In the genomic region with DNA sequence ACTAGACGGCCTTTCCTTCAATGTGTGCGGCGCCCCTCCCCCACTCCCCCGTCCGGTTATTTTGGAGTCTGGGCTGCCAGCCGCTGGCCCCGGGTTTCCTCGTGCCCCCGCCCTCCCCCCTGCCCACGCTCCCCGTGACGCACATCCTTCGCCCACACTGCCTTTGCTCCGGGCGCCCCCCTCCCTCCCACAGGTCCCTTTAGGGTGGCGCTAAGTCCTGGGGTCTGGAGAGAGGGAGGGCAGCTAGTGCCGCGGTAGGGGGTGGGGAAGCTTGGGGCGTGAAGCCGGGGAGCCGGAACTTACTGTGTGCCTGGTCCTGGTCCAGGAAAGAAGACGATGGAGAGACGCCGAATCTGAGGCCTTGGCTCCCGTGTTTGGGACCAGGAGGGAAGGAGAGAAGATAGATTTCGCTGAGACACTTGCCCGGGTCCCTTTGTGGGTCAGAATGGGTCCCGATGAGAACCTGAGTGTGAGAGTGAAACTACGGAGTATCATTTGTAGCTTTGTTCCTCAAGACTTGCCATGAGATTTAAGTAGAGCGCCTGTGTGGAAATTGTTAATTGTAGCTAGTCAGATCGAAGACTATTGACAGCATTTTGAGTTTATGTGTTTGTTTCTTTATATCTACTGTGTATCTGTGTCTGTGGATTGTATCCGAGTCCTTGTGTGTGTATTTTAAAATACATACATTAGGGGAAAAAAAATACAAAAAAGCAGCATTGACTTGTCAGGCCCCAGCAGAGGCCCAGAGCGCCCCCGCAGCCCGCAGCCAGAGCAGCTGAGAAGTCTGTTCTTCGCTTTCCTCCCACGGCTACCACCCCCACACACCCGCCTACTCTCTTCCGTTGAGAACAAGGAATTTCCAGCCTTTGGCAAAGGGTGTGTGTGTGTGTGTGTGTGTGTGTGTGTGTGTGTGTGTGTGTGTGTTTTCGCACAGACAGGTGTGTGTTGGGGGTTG, we compare ENCODE assay signal across 8 mouse cellular contexts. TPM values are rescaled to one million over a fixed set of nuclear protein-coding genes. Genes with fewer than 3 reads are reported as not detected.
A peak's percentile ranks its signal among the peaks of the same experiment; 100 is the strongest.
DNase-seq lines count a peak whose midpoint lies in the region; ATAC-seq and TF ChIP-seq lines count a peak whose summit lies in the region.

A gene (minus strand): TSS at position 476 of the 958 bp plus-strand sequence.

- peak; percentile 7; the same call in 1 of the 2 replicates for TF ChIP-seq EP300 in CH12.LX (IDR thresholded peaks at IDR 0.05; ENCODE audit: low read length)

- peak within 1 kb of the TSS; percentile 56 to 72 (median 59) for H3K4me3 ChIP-seq in CH12.LX (replicated peaks in 1 of 3; ENCODE audit: low read depth in 2 of 3, low read length in 2 of 3, poor library complexity in 1 of 3)
- peak within 1 kb of the TSS; percentile 63 for H3K4me3 ChIP-seq in bone marrow, adult 2 months (replicated peaks; ENCODE audit: control insufficient read depth, low read depth, low read length)
- peak within 1 kb of the TSS; percentile 50 for H3K4me3 ChIP-seq in forebrain, embryonic 14.5 days (ENCODE audit: low read depth, low read length)
- H3K4me3 ChIP-seq in layer of hippocampus, adult 2 months: peak within 1 kb of the TSS; percentile 85
- peak within 1 kb of the TSS; percentile 92 for H3K4me3 ChIP-seq in lung, embryonic 16.5 days (ENCODE audit: low read length)

- intact Hi-C loops in heart, postnatal 25 days (cut with DNase I): no loop called here

- peak within 1 kb of the TSS; percentile 87 for H3K27ac ChIP-seq in CH12.LX (ENCODE audit: insufficient read depth, low read depth)
- H3K27ac ChIP-seq in bone marrow, adult 2 months (ENCODE audit: control insufficient read depth, insufficient read depth, low read depth, low read length, poor library complexity): peak within 1 kb of the TSS; percentile 70
- H3K27ac ChIP-seq in forebrain, embryonic 14.5 days (ENCODE audit: low read depth, low read length): peak within 1 kb of the TSS; percentile 5; the same call in 1 of the 2 replicates
- H3K27ac ChIP-seq in layer of hippocampus, adult 2 months: peak within 1 kb of the TSS; percentile 99
- peak within 1 kb of the TSS; percentile 100 for H3K27ac ChIP-seq in lung, embryonic 16.5 days (ENCODE audit: low read length)

- dilution Hi-C loops in CH12.LX (cut with MboI; ENCODE audit: extremely low pct_ligation_motif_present, extremely low pct_unique_long_range_greater_than_20kb, low sequenced_read_pairs): no loop called here

- TF ChIP-seq POLR2A in CH12.LX (IDR thresholded peaks at IDR 0.05; ENCODE audit: low read depth, low read length): no peak; the same call in none of the 2 replicates
- TF ChIP-seq POLR2A in bone marrow, adult 2 months (IDR thresholded peaks at IDR 0.05; ENCODE audit: borderline replicate concordance, control insufficient read depth, low read depth, low read length): no peak; the same call in 1 of the 2 replicates

- peak; percentile 27 for ATAC-seq in forebrain, embryonic 14.5 days
- peak; percentile 65 for ATAC-seq in lung, embryonic 16.5 days (ENCODE audit: low read depth)

- H3K9me3 ChIP-seq in CH12.LX (replicated peaks; ENCODE audit: low read length): no peaks in the 10 kb centered on the region
- no peaks in the 10 kb centered on the region for H3K9me3 ChIP-seq in forebrain, embryonic 14.5 days (replicated peaks; ENCODE audit: control insufficient read depth, low read length)
- no peaks in the 10 kb centered on the region for H3K9me3 ChIP-seq in lung, embryonic 16.5 days (ENCODE audit: control insufficient read depth, low read length)

- H3K36me3 ChIP-seq in CH12.LX (replicated peaks in 1 of 2; ENCODE audit: control insufficient read depth in 1 of 2, insufficient read depth in 1 of 2, low read length in 1 of 2): peaks cover 0 to 12% of the 10 kb centered on the region in 2 experiments
- no peaks in the 10 kb centered on the region for H3K36me3 ChIP-seq in forebrain, embryonic 14.5 days (ENCODE audit: control insufficient read depth, insufficient read depth, low read length)
- peaks cover 3% of the 10 kb centered on the region; the same call in 1 of the 2 replicates for H3K36me3 ChIP-seq in lung, embryonic 16.5 days (ENCODE audit: control insufficient read depth, insufficient read depth, low read length)

- H3K79me2 ChIP-seq in CH12.LX (replicated peaks; ENCODE audit: control insufficient read depth, extremely low read depth, insufficient read depth, poor library complexity, severe bottlenecking): no peaks in the 10 kb centered on the region

- peaks cover 7 to 50% of the 10 kb centered on the region in 2 experiments for H3K4me1 ChIP-seq in CH12.LX (ENCODE audit: control insufficient read depth in 1 of 2, insufficient read depth in 2 of 2)
- no peaks in the 10 kb centered on the region; the same call in 1 of the 2 replicates for H3K4me1 ChIP-seq in bone marrow, adult 2 months (ENCODE audit: control insufficient read depth, insufficient read depth, low read length)
- H3K4me1 ChIP-seq in forebrain, embryonic 14.5 days (ENCODE audit: control insufficient read depth, insufficient read depth, low read length): peaks cover 18% of the 10 kb centered on the region
- peaks cover 32% of the 10 kb centered on the region for H3K4me1 ChIP-seq in lung, embryonic 16.5 days (replicated peaks; ENCODE audit: control insufficient read depth, insufficient read depth, low read length)

- peak in 1 of 2 experiments; percentile 59; a peak in 2 of 4 replicates for TF ChIP-seq CTCF in CH12.LX (conservative IDR thresholded peaks at IDR 0.05 in 1 of 2, IDR thresholded peaks at IDR 0.05 in 1 of 2; ENCODE audit: low read depth in 2 of 2, low read length in 2 of 2)
- no peak for TF ChIP-seq CTCF in bone marrow, adult 2 months (IDR thresholded peaks at IDR 0.05; ENCODE audit: control insufficient read depth, insufficient read depth, low read length)
- TF ChIP-seq CTCF in layer of hippocampus, adult 2 months (conservative IDR thresholded peaks at IDR 0.05): peak; percentile 21; the same call in 1 of the 2 replicates

- H3K9ac ChIP-seq in CH12.LX (ENCODE audit: insufficient read depth, low read depth): peak within 1 kb of the TSS; percentile 93
- H3K9ac ChIP-seq in forebrain, embryonic 14.5 days (ENCODE audit: low read length): peak within 1 kb of the TSS; percentile 62
- H3K9ac ChIP-seq in lung, embryonic 16.5 days (ENCODE audit: low read length): peak within 1 kb of the TSS; percentile 97

- 2% methylated on average over 40 of the region's 40 CpGs for WGBS in bone marrow, adult 2 months
- WGBS in forebrain, embryonic 14.5 days: 4% methylated on average over 40 of the region's 40 CpGs
- 2% methylated on average over 38 of the region's 40 CpGs for WGBS in lung, embryonic 16.5 days

- peak within 1 kb of the TSS; percentile 77 for H3K4me2 ChIP-seq in CH12.LX (ENCODE audit: insufficient read depth, low read depth, poor library complexity, severe bottlenecking)
- H3K4me2 ChIP-seq in forebrain, embryonic 14.5 days (ENCODE audit: low read length): peak within 1 kb of the TSS; percentile 93
- H3K4me2 ChIP-seq in lung, embryonic 16.5 days (ENCODE audit: low read depth, low read length): peak within 1 kb of the TSS; percentile 80

- no peak; the same call in none of the 2 replicates for TF ChIP-seq RAD21 in CH12.LX (IDR thresholded peaks at IDR 0.05; ENCODE audit: low read depth, low read length)

- DNase-seq in CH12.LX (ENCODE audit: extremely low read depth): peak; percentile 72
- peak; percentile 65 for DNase-seq in forebrain, embryonic 14.5 days (ENCODE audit: low spot score)
- DNase-seq in heart, postnatal 25 days (ENCODE audit: low spot score): peak; percentile 81
- DNase-seq in layer of hippocampus, adult 2 months (ENCODE audit: low spot score in 2 of 2): peak; percentile 73 to 76
- peak; percentile 78 for DNase-seq in ovary, adult 18-20 months (ENCODE audit: low spot score)
- DNase-seq in thymus, postnatal 14 days: peak; percentile 90

- in situ Hi-C loops in CH12.LX (cut with MboI; ENCODE audit: low pct_ligation_motif_present, low pct_unique_long_range_greater_than_20kb, low sequenced_read_pairs): no loop called here

- peaks cover 26% of the 10 kb centered on the region for H3K27me3 ChIP-seq in CH12.LX (replicated peaks)
- H3K27me3 ChIP-seq in forebrain, embryonic 14.5 days (replicated peaks; ENCODE audit: control insufficient read depth, insufficient read depth, low read length): peaks cover 46% of the 10 kb centered on the region
- no peaks in the 10 kb centered on the region for H3K27me3 ChIP-seq in lung, embryonic 16.5 days (ENCODE audit: control insufficient read depth, insufficient read depth, low read depth, low read length)

TF ChIP-seq in CH12.LX, 34 proteins besides CTCF, POLR2A, EP300 and RAD21 (continues in another document):
- TF ChIP-seq BHLHE40 (IDR thresholded peaks at IDR 0.05; ENCODE audit: low read depth, low read length): peak; percentile 78
- TF ChIP-seq TBP (conservative IDR thresholded peaks at IDR 0.05; ENCODE audit: low read depth, low read length): no peak
- TF ChIP-seq ZMIZ1 (IDR thresholded peaks at IDR 0.05; ENCODE audit: low read depth, low read length): 0 out of 2 replicates have a peak, but pooled peaks have one; percentile 38
- TF ChIP-seq JUN (IDR thresholded peaks at IDR 0.05; ENCODE audit: insufficient read depth, low read depth, low read length): no peak
- peak; percentile 37; the same call in 1 of the 2 replicates for TF ChIP-seq HCFC1 (IDR thresholded peaks at IDR 0.05; ENCODE audit: low read depth, low read length)
- peak; percentile 65 for TF ChIP-seq NELFE (IDR thresholded peaks at IDR 0.05; ENCODE audit: low read depth, low read length)
- peak; percentile 86 for TF ChIP-seq CHD1 (IDR thresholded peaks at IDR 0.05; ENCODE audit: low read depth, low read length)
- TF ChIP-seq PAX5 (IDR thresholded peaks at IDR 0.05; ENCODE audit: low read length): no peak
- peak; percentile 90 for TF ChIP-seq MAZ (IDR thresholded peaks at IDR 0.05; ENCODE audit: low read depth, low read length)
- TF ChIP-seq MEF2A (IDR thresholded peaks at IDR 0.05; ENCODE audit: borderline replicate concordance, low read depth, low read length): peak; percentile 36
- TF ChIP-seq ETS1 (conservative IDR thresholded peaks at IDR 0.05; ENCODE audit: low read depth, low read length): peak; percentile 77
- TF ChIP-seq USF2 (conservative IDR thresholded peaks at IDR 0.05; ENCODE audit: low read depth, low read length): no peak
- peak; percentile 15; the same call in 1 of the 2 replicates for TF ChIP-seq SMC3 (IDR thresholded peaks at IDR 0.05; ENCODE audit: low read depth, low read length)
- peak; percentile 16; the same call in 1 of the 2 replicates for TF ChIP-seq MYC (IDR thresholded peaks at IDR 0.05; ENCODE audit: low read depth, low read length)

RNA-seq across cellular contexts. Expression of the gene that starts here (rescaled TPM):
- total RNA-seq in CH12.LX (2012; rRNA removed) (10.0 and 13.9 TPM in 2 replicates), CH12.LX (2014; rRNA removed) (5.9 and 8.1 TPM in 2 replicates)
- polyA plus RNA-seq in CH12.LX (2012; ENCODE audit: insufficient read length, low read depth): 9.2 and 10.8 TPM in 2 replicates
- 3.3 and 4.0 TPM in 2 replicates for polyA plus RNA-seq in bone marrow, adult 2 months (2011; ENCODE audit: insufficient read depth, insufficient read length, low replicate concordance, missing spikeins)
- polyA plus RNA-seq in forebrain, embryonic 14.5 days (2014; fragmentation: Nextera tagmentation; extraction: Ambion mirVana): 1.8 and 1.9 TPM in 2 replicates
- total RNA-seq in heart, postnatal 25 days (2021): 1 to 10 TPM; 5.6 to 7.0 TPM
- 10 to 100 TPM; 44.0 to 44.4 TPM for total RNA-seq in layer of hippocampus, adult 2 months (2021)
- polyA plus RNA-seq in lung, embryonic 16.5 days (2015; fragmentation: Nextera tagmentation; extraction: Ambion mirVana): 16.2 and 17.9 TPM in 2 replicates

Comparison
In these comparisons a context has a peak if more than half of its experiments do, and no peak if none do; other contexts are left out.
1. Peak in every context shown above with its lines: DNase-seq, ATAC-seq, H3K4me3 ChIP-seq and H3K27ac ChIP-seq.
2. H3K27ac ChIP-seq: peak in every context shown above with its lines; median percentile 100 in lung, embryonic 16.5 days; 99 in layer of hippocampus, adult 2 months; 87 in CH12.LX; 70 in bone marrow, adult 2 months; 5 in forebrain, embryonic 14.5 days.